Mouse (Mus musculus) layer of hippocampus, adult 9-11 months (tissue): ENCODE measurements around the gene Akap14.
A peak's percentile ranks its signal among the peaks of the same experiment; 100 is the strongest.
"Not testable (repeated sequence)": the region's sequence is repeated elsewhere in the genome, so short reads cannot be mapped to it uniquely, and the experiment has no call there.

Experiments
- DNase-seq: peaks from one replicate; pipeline ENCODE4 v3.0.0; 2022

The Akap14 gene

GRCm38 (mm10) chrX:37168742-37169141, at the start of gene Akap14:
Gene Akap14 (minus strand): TSS chrX:37168842.
- DNase-seq = no peak

GRCm38 (mm10) chrX:37210941-37211340, 42.3 kb upstream of the Akap14 start, which contains the start of gene Gm9:
Gene Gm9 (minus strand): TSS chrX:37211041.
- DNase-seq = no peak

GRCm38 (mm10) chrX:37198676-37199075, 30.0 kb upstream of the Akap14 start:
- no peak for DNase-seq

GRCm38 (mm10) chrX:37191744-37192379, 23.2 kb upstream of the Akap14 start:
- no peak for DNase-seq

- peak; percentile 73 for DNase-seq
Measured at GRCm38 (mm10) chrX:37191105-37191743, 22.6 kb upstream of the Akap14 start, which contains the start of the genes Ndufa1 and Rnf113a1. Gene Ndufa1 (minus strand): TSS chrX:37191163. Gene Rnf113a1 (plus strand): TSS chrX:37191245.

GRCm38 (mm10) chrX:37190755-37191104, 22.1 kb upstream of the Akap14 start:
- no peak for DNase-seq

- not testable (repeated sequence) for DNase-seq
Measured at GRCm38 (mm10) chrX:37184401-37184800, 15.8 kb upstream of the Akap14 start.

- DNase-seq = peak; percentile 14
Measured at GRCm38 (mm10) chrX:37167085-37167484, 1.6 kb downstream of the Akap14 start.

- DNase-seq = no peak
Measured at GRCm38 (mm10) chrX:37163115-37163514, 5.5 kb downstream of the Akap14 start.

GRCm38 (mm10) chrX:37161169-37161568, 7.5 kb downstream of the Akap14 start:
- DNase-seq = no peak

- no peak for DNase-seq
Measured at GRCm38 (mm10) chrX:37157839-37158238, 10.8 kb downstream of the Akap14 start.

- DNase-seq = no peak
Measured at GRCm38 (mm10) chrX:37144954-37145353, 23.7 kb downstream of the Akap14 start.

GRCm38 (mm10) chrX:37144498-37144897, 24.1 kb downstream of the Akap14 start:
- DNase-seq = not testable (repeated sequence)

GRCm38 (mm10) chrX:37141732-37142131, 26.9 kb downstream of the Akap14 start:
- DNase-seq = no peak

- peak; percentile 49 for DNase-seq
Measured at GRCm38 (mm10) chrX:37126671-37127358, 41.8 kb downstream of the Akap14 start, which contains the start of gene Nkap. Gene Nkap (plus strand): TSS chrX:37126795.

GRCm38 (mm10) chrX:37125511-37125910, 43.1 kb downstream of the Akap14 start:
- no peak for DNase-seq

- DNase-seq = no peak
Measured at GRCm38 (mm10) chrX:37120212-37120611, 48.4 kb downstream of the Akap14 start.

- no peak for DNase-seq
Measured at GRCm38 (mm10) chrX:37119585-37119984, 49.1 kb downstream of the Akap14 start.

- DNase-seq = no peak
Measured at GRCm38 (mm10) chrX:37117085-37117484, 51.6 kb downstream of the Akap14 start.

- DNase-seq = no peak
Measured at GRCm38 (mm10) chrX:37110881-37111193, 57.8 kb downstream of the Akap14 start.

- DNase-seq = peak; percentile 96
Measured at GRCm38 (mm10) chrX:37110193-37110880, 58.3 kb downstream of the Akap14 start, which contains the start of gene Upf3b. Gene Upf3b (minus strand): TSS chrX:37110322.

GRCm38 (mm10) chrX:37109526-37110192, 59.0 kb downstream of the Akap14 start:
- DNase-seq = no peak

GRCm38 (mm10) chrX:37103826-37104225, 64.8 kb downstream of the Akap14 start:
- DNase-seq = no peak
